Mouse (Mus musculus) forebrain, embryonic 10.5 days (tissue): ENCODE measurements around the gene Txlna. TPM values are rescaled to one million over a fixed set of nuclear protein-coding genes. Genes with fewer than 3 reads are reported as not detected.

Experiments
- DNase-seq: peaks from one replicate; pipeline ENCODE4 v3.0.0-alpha.2; 2017; ENCODE audit warnings: low spot score; ENCODE audit errors: extremely low spot score
- H3K27ac ChIP-seq: fragments of 300-500 bp; sonication (generic); 2 replicates; pipeline ENCODE4 v1.5.1; 2016; ENCODE audit warnings: mild to moderate bottlenecking
- H3K27me3 ChIP-seq: fragments of 300-500 bp; sonication (generic); 2 replicates; pipeline ENCODE4 v1.6.1; 2016; ENCODE audit warnings: mild to moderate bottlenecking; ENCODE audit not compliant: poor library complexity, severe bottlenecking
- H3K36me3 ChIP-seq: fragments of 300-500 bp; sonication (generic); replicated peaks from 2 replicates; pipeline ENCODE4 v1.6.1; 2016; ENCODE audit warnings: mild to moderate bottlenecking, moderate library complexity
- H3K4me1 ChIP-seq: fragments of 300-500 bp; sonication (generic); 2 replicates; pipeline ENCODE4 v1.6.1; 2016
- H3K4me3 ChIP-seq: fragments of 300-500 bp; sonication (generic); 2 replicates; pipeline ENCODE4 v1.5.1; 2016; ENCODE audit warnings: mild to moderate bottlenecking, moderate library complexity
- H3K9me3 ChIP-seq: fragments of 300-500 bp; sonication (generic); 2 replicates; pipeline ENCODE4 v1.6.1; 2016; ENCODE audit warnings: mild to moderate bottlenecking, moderate library complexity
- WGBS: fragments of 180-500 bp; shearing (Covaris S2); methylation state at CpG from one replicate; pipeline ENCODE4 v1.1.7; 2016; 5-methylcytosine and 5-hydroxymethylcytosine counted together
- polyA plus RNA-seq: library from polyadenylated mRNA; unstranded; fragments of >200 nt; fragmentation: Nextera tagmentation; extraction: Ambion mirVana; gene quantifications from 2 replicates; pipeline ENCODE4 v1.2.1, GENCODE M21; 2016

The Txlna gene
- polyA plus RNA-seq, 1 experiment from 2014 or later = 114 TPM

DNA sequence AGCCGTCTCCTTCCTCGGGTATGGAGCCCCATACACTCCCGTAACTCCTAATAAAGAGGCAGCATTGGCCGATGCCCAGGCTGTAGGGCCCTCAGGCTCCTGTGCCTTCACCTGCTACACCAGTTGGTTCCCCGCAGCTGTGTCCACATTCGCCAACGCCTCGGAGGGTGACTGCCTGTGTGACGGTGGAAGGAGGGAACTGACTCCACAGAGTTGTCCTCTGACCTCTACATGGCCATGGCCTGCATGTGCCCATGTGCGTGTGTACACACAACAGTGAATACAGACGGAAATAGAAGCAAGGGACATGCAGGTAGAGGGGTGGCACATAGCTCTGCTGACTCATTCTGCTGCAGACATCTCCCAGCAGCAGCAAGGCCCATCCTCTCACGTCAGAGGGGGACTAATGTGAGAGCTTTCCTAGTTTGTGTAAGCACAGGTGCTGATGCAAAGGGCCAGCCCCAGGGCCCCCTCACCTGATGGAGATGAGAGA is 31.7 kb downstream of the Txlna start:
- no peaks in the 10 kb centered on the region for H3K9me3 ChIP-seq
- no peak for DNase-seq
- no peaks in the 10 kb centered on the region for H3K27me3 ChIP-seq
- no peak overlapping the region for H3K4me3 ChIP-seq
- peaks cover 4% of the 10 kb centered on the region; the same call in 1 of the 2 replicates for H3K4me1 ChIP-seq
- 87% methylated on average over 12 of the region's 12 CpGs for WGBS
- peaks cover 66% of the 10 kb centered on the region for H3K36me3 ChIP-seq
- no peak overlapping the region for H3K27ac ChIP-seq

- DNase-seq = peak; percentile 85
- H3K36me3 ChIP-seq = peaks cover 69% of the 10 kb centered on the region
- WGBS = 41% methylated on average over 7 of the region's 7 CpGs
- H3K9me3 ChIP-seq = no peaks in the 10 kb centered on the region
- no peak overlapping the region for H3K4me3 ChIP-seq
- H3K27me3 ChIP-seq = no peaks in the 10 kb centered on the region
- H3K27ac ChIP-seq = 0 out of 2 replicates have a peak overlapping the region, but pooled peaks have one; percentile 51
- peaks cover 4% of the 10 kb centered on the region; the same call in 1 of the 2 replicates for H3K4me1 ChIP-seq
Observed at GRCm38 (mm10) chr4:129608426-129609025, 32.3 kb downstream of the Txlna start.

DNA sequence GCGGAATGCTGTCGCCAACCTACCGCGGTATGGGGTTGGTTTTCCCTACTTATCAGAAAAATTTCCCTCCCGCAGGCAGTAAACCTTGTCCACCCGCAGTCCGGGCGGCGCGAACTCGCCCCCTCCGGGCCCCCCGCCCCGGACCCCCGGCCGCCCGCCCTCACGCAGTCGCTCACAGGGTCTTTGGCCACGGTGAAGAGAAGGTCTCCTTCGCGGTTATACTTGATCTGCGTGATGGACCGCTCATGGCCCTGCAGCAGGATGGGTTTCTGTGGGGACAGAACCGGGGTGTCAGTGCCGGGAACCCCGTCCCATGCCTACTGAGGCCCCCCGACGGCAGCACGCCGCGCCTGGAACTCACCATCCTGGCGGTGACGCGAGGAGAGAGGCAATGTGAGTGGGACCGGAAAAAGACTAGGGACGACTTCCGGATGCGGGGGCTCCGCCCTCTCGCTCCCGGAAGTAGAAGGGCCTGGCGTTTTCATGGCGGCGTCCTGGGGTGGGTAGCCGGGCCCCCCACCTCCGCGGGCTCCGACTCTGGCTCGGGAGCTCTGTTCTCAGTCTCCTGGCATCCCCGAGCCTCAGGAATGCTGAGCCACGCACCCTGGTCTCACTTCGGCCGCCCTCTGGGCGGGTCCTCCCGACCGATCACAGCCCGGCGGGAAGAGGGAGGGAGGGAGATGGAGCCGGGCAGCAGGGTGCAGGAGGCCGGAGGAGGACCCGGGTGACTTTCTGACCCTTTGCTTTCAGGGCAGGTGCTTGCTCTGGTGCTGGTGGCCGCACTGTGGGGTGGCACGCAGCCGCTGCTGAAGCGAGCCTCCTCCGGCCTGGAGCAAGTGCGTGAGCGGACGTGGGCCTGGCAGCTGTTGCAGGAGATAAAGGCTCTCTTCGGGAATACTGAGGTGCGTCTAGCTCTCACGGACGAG is 40.4 kb downstream of the Txlna start, which contains the start of the genes Eif3i and Tmem234:
Gene Eif3i, minus strand, starts transcription at position 416 of the 926 bp plus-strand sequence.
Gene Tmem234, plus strand, starts transcription at position 436 of the 926 bp plus-strand sequence.
- peak within 1 kb of the TSS; percentile 98 for H3K4me3 ChIP-seq
- peaks cover 33% of the 10 kb centered on the region for H3K4me1 ChIP-seq
- peak; percentile 88 for DNase-seq
- H3K27ac ChIP-seq = peak within 1 kb of the TSS; percentile 92
- no peaks in the 10 kb centered on the region for H3K27me3 ChIP-seq
- no peaks in the 10 kb centered on the region for H3K9me3 ChIP-seq
- H3K36me3 ChIP-seq = peaks cover 74% of the 10 kb centered on the region
- under 1% methylated on average over 74 of the region's 74 CpGs for WGBS

DNA sequence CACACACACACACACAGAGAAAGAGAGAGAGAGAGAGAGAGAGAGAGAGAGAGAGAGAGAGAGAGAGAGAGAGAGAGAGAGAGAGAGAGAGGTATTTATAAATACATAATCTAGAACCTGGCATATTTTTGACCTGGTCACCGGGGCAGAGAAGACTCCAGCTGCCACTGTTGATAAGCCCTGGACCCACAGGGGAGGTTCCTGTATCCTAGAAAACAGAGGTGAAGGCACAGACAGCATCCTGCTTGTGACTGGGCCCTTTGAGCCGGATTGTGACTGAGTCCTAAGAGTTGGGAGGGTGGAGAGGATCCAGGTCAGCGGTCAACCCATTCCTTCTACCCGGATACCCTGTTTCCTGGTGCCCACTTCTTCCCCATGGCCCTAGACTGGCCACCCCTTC is 52.0 kb downstream of the Txlna start:
- DNase-seq = no peak
- peaks cover 20% of the 10 kb centered on the region for H3K4me1 ChIP-seq
- H3K36me3 ChIP-seq = peaks cover 41% of the 10 kb centered on the region
- no peak overlapping the region for H3K4me3 ChIP-seq
- H3K27me3 ChIP-seq = no peaks in the 10 kb centered on the region
- WGBS = 82% methylated on average over 4 of the region's 4 CpGs
- no peaks in the 10 kb centered on the region for H3K9me3 ChIP-seq
- no peak overlapping the region for H3K27ac ChIP-seq

GRCm38 (mm10) chr4:129586943-129587342 is 53.9 kb downstream of the Txlna start:
- H3K4me1 ChIP-seq = peaks cover 20% of the 10 kb centered on the region
- DNase-seq = no peak
- no peaks in the 10 kb centered on the region for H3K9me3 ChIP-seq
- H3K36me3 ChIP-seq = peaks cover 22% of the 10 kb centered on the region
- no peak overlapping the region for H3K4me3 ChIP-seq
- WGBS = 46% methylated on average over 1 of the region's 1 CpGs
- no peak overlapping the region for H3K27ac ChIP-seq
- no peaks in the 10 kb centered on the region for H3K27me3 ChIP-seq

DNA sequence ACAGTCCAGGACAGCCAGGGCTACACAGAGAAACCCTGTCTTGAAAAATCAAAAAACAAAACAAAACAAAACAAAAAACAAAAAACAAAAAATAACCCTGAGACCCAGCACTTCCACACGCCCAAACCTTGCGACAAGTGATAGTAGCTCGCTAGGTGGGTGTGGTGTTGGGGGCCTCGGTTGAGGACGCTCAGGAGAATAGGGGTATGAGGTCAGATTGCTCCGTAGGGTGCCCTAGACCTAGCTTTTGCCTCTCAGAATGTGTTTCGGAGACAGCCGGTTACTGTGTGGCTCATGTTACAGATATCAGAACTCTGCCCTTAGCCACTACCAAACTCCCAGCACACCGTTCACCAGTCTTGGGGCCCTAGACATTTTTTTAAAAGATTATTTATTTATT is 55.1 kb downstream of the Txlna start:
- Histone ChIP-seq H3K4me3 (peak overlapping the region; percentile 57), H3K4me1 (peaks cover 20% of the 10 kb centered on the region), H3K9me3 (no peaks in the 10 kb centered on the region), H3K36me3 (peaks cover 10% of the 10 kb centered on the region), H3K27ac (peak overlapping the region; percentile 78), H3K27me3 (no peaks in the 10 kb centered on the region)
- no peak for DNase-seq
- WGBS = 81% methylated on average over 9 of the region's 9 CpGs

GRCm38 (mm10) chr4:129584884-129585608 is 55.8 kb downstream of the Txlna start:
- Histone ChIP-seq H3K4me3 (peak overlapping the region; percentile 57), H3K9me3 (no peaks in the 10 kb centered on the region), H3K27ac (peak overlapping the region; percentile 78), H3K36me3 (peaks cover 3% of the 10 kb centered on the region), H3K27me3 (no peaks in the 10 kb centered on the region), H3K4me1 (peaks cover 20% of the 10 kb centered on the region)
- WGBS = 3% methylated on average over 36 of the region's 36 CpGs
- peak; percentile 83 for DNase-seq

- 77% methylated on average over 1 of the region's 1 CpGs for WGBS
- Histone ChIP-seq H3K36me3 (no peaks in the 10 kb centered on the region), H3K9me3 (no peaks in the 10 kb centered on the region), H3K27me3 (no peaks in the 10 kb centered on the region), H3K27ac (peak overlapping the region; percentile 78), H3K4me1 (peaks cover 20% of the 10 kb centered on the region), H3K4me3 (peak overlapping the region; percentile 57)
- no peak for DNase-seq
Observed at GRCm38 (mm10) chr4:129584370-129584769, 56.5 kb downstream of the Txlna start.

GRCm38 (mm10) chr4:129582251-129582650 is 58.6 kb downstream of the Txlna start:
- peaks cover 5% of the 10 kb centered on the region; the same call in 1 of the 2 replicates for H3K27me3 ChIP-seq
- no peaks in the 10 kb centered on the region for H3K36me3 ChIP-seq
- H3K9me3 ChIP-seq = no peaks in the 10 kb centered on the region
- no peak overlapping the region for H3K4me3 ChIP-seq
- peaks cover 21% of the 10 kb centered on the region for H3K4me1 ChIP-seq
- 94% methylated on average over 1 of the region's 1 CpGs for WGBS
- H3K27ac ChIP-seq = no peak overlapping the region
- no peak for DNase-seq

DNA sequence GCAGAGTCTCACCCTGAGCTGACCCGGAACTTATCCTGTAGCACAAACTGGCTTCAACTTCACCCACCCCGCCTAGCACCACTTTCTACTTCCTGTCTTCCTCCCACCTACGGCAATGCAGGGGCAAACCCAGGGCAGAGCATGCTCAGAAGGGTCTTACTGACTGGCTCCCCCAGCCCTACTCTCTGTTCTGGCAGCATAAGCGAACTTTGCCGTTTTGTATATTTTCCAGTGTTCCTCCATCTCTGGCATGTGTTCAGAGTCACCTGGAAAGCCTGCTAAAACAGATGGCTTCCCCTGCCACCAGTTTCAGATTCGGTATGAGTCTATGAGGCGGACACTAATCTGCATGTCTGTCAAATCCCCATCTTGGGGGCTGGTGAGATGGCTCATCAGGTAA is 60.5 kb downstream of the Txlna start:
- Histone ChIP-seq H3K9me3 (no peaks in the 10 kb centered on the region), H3K4me1 (peaks cover 21% of the 10 kb centered on the region), H3K4me3 (no peak overlapping the region), H3K27ac (no peak overlapping the region), H3K36me3 (no peaks in the 10 kb centered on the region), H3K27me3 (peaks cover 5% of the 10 kb centered on the region; the same call in 1 of the 2 replicates)
- WGBS = 76% methylated on average over 7 of the region's 7 CpGs
- no peak for DNase-seq

DNA sequence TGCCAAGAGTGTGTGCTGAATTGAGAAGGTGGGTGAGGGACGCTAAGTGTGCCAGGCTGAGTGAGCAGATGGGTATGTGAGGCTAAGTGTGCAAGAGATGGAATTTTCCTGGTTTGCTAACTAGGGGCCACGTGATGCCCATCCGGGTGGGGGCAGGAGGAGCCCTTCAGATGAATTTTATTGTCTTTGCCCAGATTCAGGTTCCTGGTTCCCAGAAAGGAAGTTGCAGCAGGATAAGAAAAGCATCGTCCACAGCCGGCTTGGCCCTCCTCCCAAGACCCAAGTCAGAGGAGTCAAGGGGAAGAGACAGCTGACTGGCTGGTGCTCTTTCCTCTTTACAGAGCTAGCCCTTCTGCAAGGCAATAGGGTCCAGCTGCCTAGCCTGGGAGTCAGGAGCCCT is 62.4 kb downstream of the Txlna start, which contains the start of gene Fam167b:
Gene Fam167b, minus strand, starts transcription at position 84 of the 400 bp plus-strand sequence.
- peaks cover 5% of the 10 kb centered on the region; the same call in 1 of the 2 replicates for H3K27me3 ChIP-seq
- no peak within 1 kb of the TSS for H3K4me3 ChIP-seq
- no peaks in the 10 kb centered on the region for H3K36me3 ChIP-seq
- WGBS = 83% methylated on average over 5 of the region's 5 CpGs
- DNase-seq = no peak
- peaks cover 10% of the 10 kb centered on the region for H3K4me1 ChIP-seq
- H3K9me3 ChIP-seq = no peaks in the 10 kb centered on the region
- H3K27ac ChIP-seq = no peak within 1 kb of the TSS

DNA sequence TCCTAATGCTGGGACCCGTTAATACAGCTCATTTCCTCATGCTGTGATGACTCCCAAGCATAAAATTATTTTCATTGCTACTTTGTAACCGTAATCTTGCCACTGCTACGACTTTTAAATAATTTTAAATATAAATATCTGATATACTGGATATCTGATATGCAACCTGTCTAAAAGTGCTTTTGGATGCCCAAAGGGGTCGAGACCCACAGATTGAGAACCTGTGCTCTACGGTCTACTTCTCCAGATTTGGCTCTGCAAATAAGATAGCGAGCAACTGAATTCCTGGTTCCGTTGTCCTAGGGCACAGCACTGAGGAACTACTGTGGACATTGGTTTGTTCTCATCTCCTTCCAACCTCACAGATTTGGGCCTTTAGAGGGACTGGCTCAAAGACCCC is 63.2 kb downstream of the Txlna start:
- Histone ChIP-seq H3K4me1 (peaks cover 10% of the 10 kb centered on the region), H3K9me3 (no peaks in the 10 kb centered on the region), H3K36me3 (no peaks in the 10 kb centered on the region), H3K27me3 (peaks cover 5% of the 10 kb centered on the region; the same call in 1 of the 2 replicates), H3K27ac (no peak overlapping the region), H3K4me3 (no peak overlapping the region)
- no peak for DNase-seq
- whole genome bisulfite sequencing = 86% methylated on average over 7 of the region's 7 CpGs
